Mouse (Mus musculus) small intestine, adult 2 months (tissue): ENCODE data around the gene Hist3h2ba.

Experiments used
- CTCF ChIP-seq: fragments of 200-500 bp; IDR thresholded peaks from 2 replicates; pipeline ENCODE4 v1.5.1; 2012; ENCODE audit warnings: low read depth, mild to moderate bottlenecking, control low read depth, inconsistent platforms, low read length, moderate library complexity, mixed read lengths; ENCODE audit not compliant: insufficient replicate concordance, insufficient read length; ENCODE audit errors: extremely low read depth
- POLR2A ChIP-seq: fragments of 200-500 bp; IDR thresholded peaks from 2 replicates; pipeline ENCODE4 v1.6.1; 2012; ENCODE audit warnings: low read depth, mild to moderate bottlenecking, control low read depth, inconsistent platforms, low read length, moderate library complexity

GRCm38 (mm10) chr11:58937909-58938308 is 10.8 kb upstream of the Hist3h2ba start:
- no peak for TF ChIP-seq CTCF
- TF ChIP-seq POLR2A, result no peak
